Mouse (Mus musculus): ENCODE measurements around the gene Kcnq2. TPM values are rescaled to one million over a fixed set of nuclear protein-coding genes. Genes with fewer than 3 reads are reported as not detected.

The Kcnq2 gene
- total and polyA plus RNA-seq, 3 experiments, result 0.04 TPM; not detected in 2

GRCm38 (mm10) chr2:181156248-181157121 lies 21.4 kb upstream of the Kcnq2 start, which contains the start of gene Eef1a2:
TSS of gene Eef1a2 (minus strand) at chr2:181157014.
- Histone ChIP-seq H3K27me3 (replicated peaks) (peaks cover 55% of the 10 kb centered on the region), H3K4me1 (ENCODE audit: control insufficient read depth in 1 of 2, insufficient read depth in 2 of 2) (peaks cover 0 to 8% of the 10 kb centered on the region in 2 experiments; a peak in 2 of 4 replicates), H3K79me2 (replicated peaks; ENCODE audit: control insufficient read depth, extremely low read depth, insufficient read depth, poor library complexity, severe bottlenecking) (no peaks in the 10 kb centered on the region), H3K9me3 (replicated peaks; ENCODE audit: low read length) (no peaks in the 10 kb centered on the region), H3K9ac (ENCODE audit: insufficient read depth, low read depth) (no peak within 1 kb of the TSS), H3K27ac (ENCODE audit: insufficient read depth, low read depth) (no peak within 1 kb of the TSS), H3K36me3 (replicated peaks in 1 of 2; ENCODE audit: control insufficient read depth in 1 of 2, insufficient read depth in 1 of 2, low read length in 1 of 2) (no peaks in the 10 kb centered on the region), H3K4me2 (ENCODE audit: insufficient read depth, low read depth, poor library complexity, severe bottlenecking) (no peak within 1 kb of the TSS), H3K4me3 (replicated peaks in 1 of 3; ENCODE audit: low read depth in 2 of 3, low read length in 2 of 3, poor library complexity in 1 of 3) (no peak within 1 kb of the TSS)
- no peak for DNase-seq (ENCODE audit: extremely low read depth)
- TF ChIP-seq SIN3A (IDR thresholded peaks at IDR 0.05; ENCODE audit: low read length) (no peak), KAT2A (IDR thresholded peaks at IDR 0.05; ENCODE audit: insufficient replicate concordance, low read length) (no peak), ZMIZ1 (IDR thresholded peaks at IDR 0.05; ENCODE audit: low read depth, low read length) (no peak), RCOR1 (conservative IDR thresholded peaks at IDR 0.05; ENCODE audit: low read depth, low read length) (no peak), UBTF (IDR thresholded peaks at IDR 0.05; ENCODE audit: low read depth, low read length) (no peak), ETS1 (conservative IDR thresholded peaks at IDR 0.05; ENCODE audit: low read depth, low read length) (no peak), MAFK (IDR thresholded peaks at IDR 0.05; ENCODE audit: insufficient replicate concordance, low read length) (no peak), JUN (IDR thresholded peaks at IDR 0.05; ENCODE audit: insufficient read depth, low read depth, low read length) (no peak), NRF1 (IDR thresholded peaks at IDR 0.05; ENCODE audit: low read depth, low read length) (no peak), ZKSCAN1 (IDR thresholded peaks at IDR 0.05; ENCODE audit: borderline replicate concordance, low read depth, low read length) (no peak)
- dilution Hi-C loops (cut with MboI; ENCODE audit: extremely low pct_ligation_motif_present, extremely low pct_unique_long_range_greater_than_20kb, low sequenced_read_pairs), result no loop called here
- in situ Hi-C loops (cut with MboI; ENCODE audit: low pct_ligation_motif_present, low pct_unique_long_range_greater_than_20kb, low sequenced_read_pairs), result no loop called here

DNA sequence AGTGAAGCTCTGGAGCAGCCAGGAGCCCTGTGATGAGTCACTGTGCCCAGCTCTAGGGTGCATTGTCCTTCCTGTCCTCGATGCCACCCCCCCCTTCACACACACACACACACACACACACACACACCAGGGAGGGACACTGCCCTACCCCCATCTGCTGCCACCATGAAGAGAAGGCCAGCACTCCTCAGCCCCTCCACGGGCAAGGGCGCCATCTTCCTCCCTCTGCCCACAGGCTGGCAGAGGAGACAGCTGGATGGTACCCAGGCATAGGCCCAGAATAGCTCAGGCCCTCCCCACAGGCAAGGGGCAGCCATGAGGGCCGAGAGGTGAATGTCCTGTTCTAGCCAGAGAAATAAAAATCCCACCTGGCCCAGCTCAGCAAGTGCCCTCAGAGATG lies 20.7 kb upstream of the Kcnq2 start:
- dilution Hi-C loops (cut with MboI; ENCODE audit: extremely low pct_ligation_motif_present, extremely low pct_unique_long_range_greater_than_20kb, low sequenced_read_pairs) (no loop called here), in situ Hi-C loops (cut with MboI; ENCODE audit: low pct_ligation_motif_present, low pct_unique_long_range_greater_than_20kb, low sequenced_read_pairs) (no loop called here)
- H3K27me3 ChIP-seq (replicated peaks), result peaks cover 60% of the 10 kb centered on the region

More for the DNA sequence above, 20.7 kb upstream of the Kcnq2 start:
- no peaks in the 10 kb centered on the region for H3K79me2 ChIP-seq (replicated peaks; ENCODE audit: control insufficient read depth, extremely low read depth, insufficient read depth, poor library complexity, severe bottlenecking)
- no peak overlapping the region for H3K4me3 ChIP-seq (replicated peaks in 1 of 3; ENCODE audit: low read depth in 2 of 3, low read length in 2 of 3, poor library complexity in 1 of 3)
- H3K36me3 ChIP-seq (replicated peaks in 1 of 2; ENCODE audit: control insufficient read depth in 1 of 2, insufficient read depth in 1 of 2, low read length in 1 of 2), result no peaks in the 10 kb centered on the region
- H3K4me1 ChIP-seq (ENCODE audit: control insufficient read depth in 1 of 2, insufficient read depth in 2 of 2), result peaks cover 0 to 8% of the 10 kb centered on the region in 2 experiments; a peak in 2 of 4 replicates
- DNase-seq (ENCODE audit: extremely low read depth), result no peak
- no peak for TF ChIP-seq ETS1 (conservative IDR thresholded peaks at IDR 0.05; ENCODE audit: low read depth, low read length)
- no peak for TF ChIP-seq IRF4 (IDR thresholded peaks at IDR 0.05; ENCODE audit: low read depth, low read length)
- TF ChIP-seq ELF1 (IDR thresholded peaks at IDR 0.05; ENCODE audit: low read depth, low read length), result no peak
- TF ChIP-seq NELFE (IDR thresholded peaks at IDR 0.05; ENCODE audit: low read depth, low read length), result no peak
- no peak for TF ChIP-seq MXI1 (IDR thresholded peaks at IDR 0.05; ENCODE audit: low read depth, low read length)
- TF ChIP-seq POLR2A (IDR thresholded peaks at IDR 0.05; ENCODE audit: low read depth, low read length), result no peak
- no peak for TF ChIP-seq JUND (conservative IDR thresholded peaks at IDR 0.05; ENCODE audit: low read depth, low read length)
- no peak for TF ChIP-seq ZC3H11A (IDR thresholded peaks at IDR 0.05; ENCODE audit: low read depth, low read length)
- no peak for TF ChIP-seq MEF2A (IDR thresholded peaks at IDR 0.05; ENCODE audit: borderline replicate concordance, low read depth, low read length)
- TF ChIP-seq USF2 (conservative IDR thresholded peaks at IDR 0.05; ENCODE audit: low read depth, low read length), result no peak
- TF ChIP-seq HCFC1 (IDR thresholded peaks at IDR 0.05; ENCODE audit: low read depth, low read length), result no peak
- no peak for TF ChIP-seq NRF1 (IDR thresholded peaks at IDR 0.05; ENCODE audit: low read depth, low read length)
- TF ChIP-seq POLR2AphosphoS2 (IDR thresholded peaks at IDR 0.05; ENCODE audit: low read depth, low read length), result no peak
- TF ChIP-seq UBTF (IDR thresholded peaks at IDR 0.05; ENCODE audit: low read depth, low read length), result no peak
- TF ChIP-seq USF1 (IDR thresholded peaks at IDR 0.05; ENCODE audit: low read depth, low read length), result no peak
- no peak for TF ChIP-seq CHD2 (IDR thresholded peaks at IDR 0.05; ENCODE audit: low read length)
- TF ChIP-seq KAT2A (IDR thresholded peaks at IDR 0.05; ENCODE audit: insufficient replicate concordance, low read length), result no peak
- no peak for TF ChIP-seq SMC3 (IDR thresholded peaks at IDR 0.05; ENCODE audit: low read depth, low read length)
- no peak for TF ChIP-seq CHD1 (IDR thresholded peaks at IDR 0.05; ENCODE audit: low read depth, low read length)
- H3K4me2 ChIP-seq (ENCODE audit: insufficient read depth, low read depth, poor library complexity, severe bottlenecking), result no peak overlapping the region
- H3K9ac ChIP-seq (ENCODE audit: insufficient read depth, low read depth), result no peak overlapping the region
- H3K9me3 ChIP-seq (replicated peaks; ENCODE audit: low read length), result no peaks in the 10 kb centered on the region
- no peak overlapping the region for H3K27ac ChIP-seq (ENCODE audit: insufficient read depth, low read depth)

All from CH12.LX (cell line).